Mouse (Mus musculus) midbrain, embryonic 10.5 days (tissue): ENCODE data around the gene Sema4b. TPM values are rescaled to one million over a fixed set of nuclear protein-coding genes. Genes with fewer than 3 reads are reported as not detected.

ENCODE experiments used
- DNase-seq: peaks from one replicate; pipeline ENCODE4 v3.0.0-alpha.2; 2017; ENCODE audit warnings: low spot score
- H3K27ac ChIP-seq: fragments of 300-500 bp; sonication (generic); replicated peaks from 2 replicates; pipeline ENCODE4 v1.5.1; 2016; ENCODE audit warnings: mild to moderate bottlenecking
- H3K27me3 ChIP-seq: fragments of 300-500 bp; sonication (generic); 2 replicates; pipeline ENCODE4 v1.6.1; 2016; ENCODE audit warnings: low read depth, mild to moderate bottlenecking; ENCODE audit not compliant: poor library complexity, severe bottlenecking
- H3K36me3 ChIP-seq: fragments of 300-500 bp; sonication (generic); 2 replicates; pipeline ENCODE4 v1.6.1; 2016; ENCODE audit warnings: mild to moderate bottlenecking, moderate library complexity
- H3K4me1 ChIP-seq: fragments of 300-500 bp; sonication (generic); 2 replicates; pipeline ENCODE4 v1.6.1; 2016
- H3K4me3 ChIP-seq: fragments of 300-500 bp; sonication (generic); 2 replicates; pipeline ENCODE4 v1.5.1; 2016; ENCODE audit warnings: mild to moderate bottlenecking, moderate library complexity
- H3K9me3 ChIP-seq: fragments of 300-500 bp; sonication (generic); replicated peaks from 2 replicates; pipeline ENCODE4 v1.6.1; 2016; ENCODE audit warnings: mild to moderate bottlenecking
- WGBS: fragments of 180-500 bp; shearing (Covaris S2); methylation state at CpG from one replicate; pipeline ENCODE4 v1.1.7; 2016; 5-methylcytosine and 5-hydroxymethylcytosine counted together
- polyA plus RNA-seq: library from polyadenylated mRNA; unstranded; fragments of >200 nt; fragmentation: Nextera tagmentation; extraction: Ambion mirVana; gene quantifications from 2 replicates; pipeline ENCODE4 v1.2.1, GENCODE M21; 2016

The Sema4b gene
- polyA plus RNA-seq, 1 experiment from 2014 or later: 12.6 TPM

- peak within 1 kb of the TSS; percentile 88 for H3K27ac ChIP-seq
- H3K4me1 ChIP-seq: 0 out of 2 replicates have a peak, but pooled peaks cover 3% of the 10 kb centered on the region
- H3K27me3 ChIP-seq: no peaks in the 10 kb centered on the region
- peaks cover 3% of the 10 kb centered on the region for H3K36me3 ChIP-seq
- peak; percentile 97 for DNase-seq
- H3K4me3 ChIP-seq: peak within 1 kb of the TSS; percentile 59
- under 1% methylated on average over 48 of the region's 48 CpGs for WGBS
- no peaks in the 10 kb centered on the region for H3K9me3 ChIP-seq
Measured at GRCm38 (mm10) chr7:80246148-80246721, 59.6 kb downstream of the Sema4b start, which contains the start of gene Ttll13. Ttll13 (plus strand) TSS chr7:80246376.

- WGBS: 69% methylated on average over 7 of the region's 7 CpGs
Measured at GRCm38 (mm10) chr7:80246859-80247258, 60.2 kb downstream of the Sema4b start.

GRCm38 (mm10) chr7:80252437-80252836 lies 65.8 kb downstream of the Sema4b start:
- H3K4me3 ChIP-seq: no peak overlapping the region
- no peak overlapping the region for H3K27ac ChIP-seq
- no peaks in the 10 kb centered on the region for H3K9me3 ChIP-seq
- WGBS: 79% methylated on average over 7 of the region's 7 CpGs
- H3K4me1 ChIP-seq: no peaks in the 10 kb centered on the region
- H3K36me3 ChIP-seq: no peaks in the 10 kb centered on the region
- DNase-seq: no peak
- H3K27me3 ChIP-seq: peaks cover 7% of the 10 kb centered on the region; the same call in 1 of the 2 replicates

More at GRCm38 (mm10) chr7:80246859-80247258, 60.2 kb downstream of the Sema4b start:
- H3K4me3 ChIP-seq: peak overlapping the region; percentile 59
- 0 out of 2 replicates have a peak, but pooled peaks cover 3% of the 10 kb centered on the region for H3K4me1 ChIP-seq
- DNase-seq: no peak
- no peaks in the 10 kb centered on the region for H3K9me3 ChIP-seq
- no peaks in the 10 kb centered on the region for H3K36me3 ChIP-seq
- no peaks in the 10 kb centered on the region for H3K27me3 ChIP-seq
- peak overlapping the region; percentile 88 for H3K27ac ChIP-seq

GRCm38 (mm10) chr7:80252886-80253285 lies 66.2 kb downstream of the Sema4b start:
- no peak overlapping the region for H3K27ac ChIP-seq
- WGBS: 88% methylated on average over 11 of the region's 11 CpGs
- H3K9me3 ChIP-seq: no peaks in the 10 kb centered on the region
- no peaks in the 10 kb centered on the region for H3K4me1 ChIP-seq
- DNase-seq: no peak
- no peak overlapping the region for H3K4me3 ChIP-seq
- no peaks in the 10 kb centered on the region for H3K36me3 ChIP-seq
- peaks cover 10% of the 10 kb centered on the region; the same call in 1 of the 2 replicates for H3K27me3 ChIP-seq

GRCm38 (mm10) chr7:80255981-80256380 lies 69.3 kb downstream of the Sema4b start:
- no peaks in the 10 kb centered on the region for H3K9me3 ChIP-seq
- H3K27ac ChIP-seq: no peak overlapping the region
- no peak overlapping the region for H3K4me3 ChIP-seq
- H3K36me3 ChIP-seq: no peaks in the 10 kb centered on the region
- peaks cover 33% of the 10 kb centered on the region for H3K27me3 ChIP-seq
- WGBS: 65% methylated on average over 2 of the region's 2 CpGs
- peaks cover 8% of the 10 kb centered on the region for H3K4me1 ChIP-seq
- no peak for DNase-seq

GRCm38 (mm10) chr7:80257706-80258105 lies 71.1 kb downstream of the Sema4b start:
- no peaks in the 10 kb centered on the region for H3K9me3 ChIP-seq
- no peak overlapping the region for H3K27ac ChIP-seq
- H3K27me3 ChIP-seq: peaks cover 33% of the 10 kb centered on the region
- WGBS: 77% methylated on average over 2 of the region's 2 CpGs
- no peak overlapping the region for H3K4me3 ChIP-seq
- H3K4me1 ChIP-seq: peaks cover 20% of the 10 kb centered on the region
- no peak for DNase-seq
- no peaks in the 10 kb centered on the region for H3K36me3 ChIP-seq

- peak; percentile 88 for DNase-seq
- H3K4me1 ChIP-seq: peaks cover 20% of the 10 kb centered on the region
- 24% methylated on average over 40 of the region's 40 CpGs for WGBS
- H3K36me3 ChIP-seq: peaks cover 28% of the 10 kb centered on the region
- peak within 1 kb of the TSS; percentile 87 for H3K27ac ChIP-seq
- H3K27me3 ChIP-seq: peaks cover 33% of the 10 kb centered on the region
- no peaks in the 10 kb centered on the region for H3K9me3 ChIP-seq
- H3K4me3 ChIP-seq: peak within 1 kb of the TSS; percentile 90
Measured at GRCm38 (mm10) chr7:80260625-80261371, 74.2 kb downstream of the Sema4b start, which contains the start of gene Ngrn. Ngrn (plus strand) TSS chr7:80261215.

- peaks cover 20% of the 10 kb centered on the region for H3K4me1 ChIP-seq
- H3K4me3 ChIP-seq: peak overlapping the region; percentile 90
- H3K36me3 ChIP-seq: peaks cover 35% of the 10 kb centered on the region
- no peaks in the 10 kb centered on the region for H3K9me3 ChIP-seq
- H3K27ac ChIP-seq: peak overlapping the region; percentile 87
- no peak for DNase-seq
- peaks cover 33% of the 10 kb centered on the region for H3K27me3 ChIP-seq
- WGBS: 2% methylated on average over 32 of the region's 32 CpGs
Measured at GRCm38 (mm10) chr7:80261372-80261990, 74.8 kb downstream of the Sema4b start.

GRCm38 (mm10) chr7:80264606-80265005 lies 78.0 kb downstream of the Sema4b start:
- 95% methylated on average over 12 of the region's 12 CpGs for WGBS
- Histone ChIP-seq H3K27ac (no peak overlapping the region), H3K36me3 (peaks cover 43% of the 10 kb centered on the region), H3K4me1 (peaks cover 29% of the 10 kb centered on the region), H3K4me3 (no peak overlapping the region), H3K27me3 (peaks cover 6% of the 10 kb centered on the region; the same call in 1 of the 2 replicates), H3K9me3 (no peaks in the 10 kb centered on the region)
- no peak for DNase-seq

- Histone ChIP-seq H3K27ac (no peak overlapping the region), H3K4me3 (no peak overlapping the region), H3K4me1 (peaks cover 23% of the 10 kb centered on the region), H3K9me3 (no peaks in the 10 kb centered on the region), H3K27me3 (no peaks in the 10 kb centered on the region), H3K36me3 (peaks cover 48% of the 10 kb centered on the region)
- no peak for DNase-seq
- 78% methylated on average over 1 of the region's 1 CpGs for WGBS
Measured at GRCm38 (mm10) chr7:80267764-80268163, 81.1 kb downstream of the Sema4b start.

- Histone ChIP-seq H3K4me3 (peak within 1 kb of the TSS; percentile 91), H3K36me3 (peaks cover 50% of the 10 kb centered on the region), H3K27ac (peak within 1 kb of the TSS; percentile 86), H3K27me3 (no peaks in the 10 kb centered on the region), H3K9me3 (peaks cover 9% of the 10 kb centered on the region), H3K4me1 (peaks cover 23% of the 10 kb centered on the region)
- WGBS: 4% methylated on average over 21 of the region's 21 CpGs
- DNase-seq: peak; percentile 94
Measured at GRCm38 (mm10) chr7:80268897-80269750, 82.5 kb downstream of the Sema4b start, which contains the start of gene Vps33b. Vps33b (plus strand) TSS chr7:80269649.

- WGBS: under 1% methylated on average over 23 of the region's 23 CpGs
- H3K36me3 ChIP-seq: peaks cover 50% of the 10 kb centered on the region
- peak overlapping the region; percentile 86 for H3K27ac ChIP-seq
- no peaks in the 10 kb centered on the region for H3K27me3 ChIP-seq
- peaks cover 23% of the 10 kb centered on the region for H3K4me1 ChIP-seq
- DNase-seq: no peak
- H3K4me3 ChIP-seq: peak overlapping the region; percentile 91
- H3K9me3 ChIP-seq: peaks cover 16% of the 10 kb centered on the region
Measured at GRCm38 (mm10) chr7:80269751-80270255, 83.2 kb downstream of the Sema4b start.
